Mouse (Mus musculus): ENCODE measurements around the gene Gpc5.

GRCm38 (mm10) chr14:115349448-115349847 lies 257.4 kb downstream of the Gpc5 start:
- TF ChIP-seq CTCF (IDR thresholded peaks at IDR 0.05; ENCODE audit: control insufficient read depth, insufficient read depth, insufficient replicate concordance, low read depth, low read length): no peak
- no peak for TF ChIP-seq POLR2A (IDR thresholded peaks at IDR 0.05; ENCODE audit: control insufficient read depth, low read depth, low read length)
